In genomic region chr13:48545476-48546281, GRCm38 (mm10) we compare ENCODE assay signal across 8 mouse cellular contexts. TPM values are rescaled to one million over a fixed set of nuclear protein-coding genes. Genes with fewer than 3 reads are reported as not detected.
DNase-seq lines count a peak whose midpoint lies in the region; ATAC-seq lines count a peak whose summit lies in the region.

No protein-coding gene starts in this region.

- peak; percentile 85 for ATAC-seq in hindbrain, embryonic 14.5 days (ENCODE audit: low FRiP score)

- under 1% methylated on average over 60 of the region's 72 CpGs for WGBS in hindbrain, embryonic 14.5 days

- H3K36me3 ChIP-seq in hindbrain, embryonic 14.5 days (replicated peaks; ENCODE audit: control insufficient read depth, insufficient read depth): no peaks in the 10 kb centered on the region

- peaks cover 25% of the 10 kb centered on the region for H3K4me1 ChIP-seq in hindbrain, embryonic 14.5 days (replicated peaks; ENCODE audit: control insufficient read depth, insufficient read depth, low read length)

- no peaks in the 10 kb centered on the region for H3K9me3 ChIP-seq in hindbrain, embryonic 14.5 days (ENCODE audit: control insufficient read depth, low read length)

- peak overlapping the region; percentile 99 for H3K27ac ChIP-seq in hindbrain, embryonic 14.5 days

- no peaks in the 10 kb centered on the region for H3K27me3 ChIP-seq in hindbrain, embryonic 14.5 days (ENCODE audit: control insufficient read depth, insufficient read depth, low read length)

- H3K4me2 ChIP-seq in hindbrain, embryonic 14.5 days (replicated peaks): peak overlapping the region; percentile 81

- DNase-seq in R1 (ENCODE audit: low read depth, low spot score): peak; percentile 98
- DNase-seq in cerebellum, postnatal 25 days: peak; percentile 98 to 100
- peak; percentile 84 to 92 for DNase-seq in frontal cortex, postnatal 25 days (ENCODE audit: low spot score in 2 of 2)
- peak; percentile 99 for DNase-seq in hindbrain, embryonic 14.5 days (ENCODE audit: low spot score)
- peak; percentile 93 to 96 for DNase-seq in layer of hippocampus, postnatal 36 days
- DNase-seq in lung, postnatal 36 days: peak; percentile 98
- DNase-seq in retina, postnatal 1 day: peak; percentile 99
- peak; percentile 77 to 96 for DNase-seq in urinary bladder, adult 18-20 months (ENCODE audit: low spot score in 2 of 2)

- H3K4me3 ChIP-seq in hindbrain, embryonic 14.5 days (replicated peaks; ENCODE audit: low read length): peak overlapping the region; percentile 80

- peak overlapping the region; percentile 96 for H3K9ac ChIP-seq in hindbrain, embryonic 14.5 days

RNA-seq across cellular contexts. Expression of gene A830005F24Rik, which starts 32.3 kb away (rescaled TPM):
- 2.9 and 3.4 TPM in 2 replicates for polyA plus RNA-seq in hindbrain, embryonic 14.5 days (2014; fragmentation: Nextera tagmentation; extraction: Ambion mirVana)
- total RNA-seq in layer of hippocampus, postnatal 36 days (2021): 1 to 10 TPM; 1.7 to 1.9 TPM

RNA-seq across cellular contexts. Expression of gene Zfp169, which starts 32.4 kb away (rescaled TPM):
- 6.8 and 9.4 TPM in 2 replicates for polyA plus RNA-seq in hindbrain, embryonic 14.5 days (2014; fragmentation: Nextera tagmentation; extraction: Ambion mirVana)
- total RNA-seq in layer of hippocampus, postnatal 36 days (2021): 10 to 100 TPM; 23.9 to 25.1 TPM

Comparison
In these comparisons a context has a peak if more than half of its experiments do, and no peak if none do; other contexts are left out.
1. Peak in every context shown above with its lines: DNase-seq, ATAC-seq, H3K4me3 ChIP-seq and H3K27ac ChIP-seq.